Mouse (Mus musculus): ENCODE measurements around the gene Cntnap5c.

DNA sequence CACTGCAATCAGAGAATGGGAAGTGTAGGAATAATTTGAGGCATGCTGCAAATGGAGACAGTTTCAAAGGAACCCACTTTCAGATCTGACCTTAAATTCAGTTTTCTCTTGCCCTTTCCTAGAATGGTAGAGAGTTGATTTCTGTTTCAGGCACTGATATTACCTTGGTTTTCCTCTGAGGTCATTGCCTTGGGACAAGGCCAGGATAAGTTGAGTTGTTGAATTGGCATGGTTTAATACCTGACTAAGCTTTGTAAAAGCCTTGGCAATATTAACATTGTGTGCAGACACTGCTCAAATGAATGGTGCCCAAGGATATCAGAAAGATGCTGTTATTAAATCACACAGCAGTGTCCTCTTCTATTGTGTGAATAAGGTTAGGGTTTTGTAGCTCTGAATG, 96.6 kb downstream of the Cntnap5c start:
- TF ChIP-seq CTCF (IDR thresholded peaks at IDR 0.05; ENCODE audit: borderline replicate concordance, insufficient read depth, low read depth, low read length) (no peak), POLR2A (IDR thresholded peaks at IDR 0.05; ENCODE audit: borderline replicate concordance, insufficient read depth, low read length) (no peak)

Data from cerebellum, adult 2 months (tissue).